Mouse (Mus musculus): ENCODE measurements at regions not wholly inside any gene's neighbourhood (a gene's known extent, or its start where the extent isn't known, plus 50 kb on each side); places are given as distances from the start of the nearest gene placed in this dataset.

- Histone ChIP-seq H3K27me3 (no peaks in the 10 kb centered on the region), H3K27ac (replicated peaks) (no peak overlapping the region), H3K4me2 (replicated peaks) (no peak overlapping the region), H3K9me3 (no peaks in the 10 kb centered on the region), H3K9ac (replicated peaks) (no peak overlapping the region), H3K36me3 (no peaks in the 10 kb centered on the region), H3K4me3 (no peak overlapping the region), H3K4me1 (no peaks in the 10 kb centered on the region)
- 72% methylated on average over 3 of the region's 3 CpGs for WGBS
- no peak for ATAC-seq (replicated peaks)
Measured at GRCm38 (mm10) chr1:185519811-185520210, 65.2 kb downstream of the Slc30a10 start.

- Histone ChIP-seq H3K4me1 (no peaks in the 10 kb centered on the region), H3K4me2 (replicated peaks) (no peak overlapping the region), H3K27me3 (no peaks in the 10 kb centered on the region), H3K27ac (replicated peaks) (no peak overlapping the region), H3K9ac (replicated peaks) (no peak overlapping the region), H3K4me3 (no peak overlapping the region), H3K9me3 (no peaks in the 10 kb centered on the region), H3K36me3 (no peaks in the 10 kb centered on the region)
- ATAC-seq (replicated peaks) = no peak
- 78% methylated on average over 10 of the region's 10 CpGs for WGBS
Measured at GRCm38 (mm10) chr1:185524020-185524419, 69.4 kb downstream of the Slc30a10 start.

- Histone ChIP-seq H3K36me3 (no peaks in the 10 kb centered on the region), H3K27me3 (no peaks in the 10 kb centered on the region), H3K4me2 (replicated peaks) (no peak overlapping the region), H3K27ac (replicated peaks) (no peak overlapping the region), H3K4me1 (no peaks in the 10 kb centered on the region), H3K9ac (replicated peaks) (no peak overlapping the region), H3K9me3 (no peaks in the 10 kb centered on the region), H3K4me3 (no peak overlapping the region)
- no peak for ATAC-seq (replicated peaks)
- WGBS = 93% methylated on average over 5 of the region's 5 CpGs
Measured at GRCm38 (mm10) chr1:185533471-185533870, 78.8 kb downstream of the Slc30a10 start.

- H3K4me2 ChIP-seq (replicated peaks) = no peak overlapping the region
- no peaks in the 10 kb centered on the region for H3K36me3 ChIP-seq
- WGBS = 77% methylated on average over 1 of the region's 1 CpGs
- H3K4me1 ChIP-seq = no peaks in the 10 kb centered on the region
- H3K9me3 ChIP-seq = no peaks in the 10 kb centered on the region
- no peak overlapping the region for H3K27ac ChIP-seq (replicated peaks)
- H3K4me3 ChIP-seq = no peak overlapping the region
- no peak overlapping the region for H3K9ac ChIP-seq (replicated peaks)
- no peaks in the 10 kb centered on the region for H3K27me3 ChIP-seq
- ATAC-seq (replicated peaks) = no peak
Measured at GRCm38 (mm10) chr1:185534129-185534528, 79.5 kb downstream of the Slc30a10 start.

DNA sequence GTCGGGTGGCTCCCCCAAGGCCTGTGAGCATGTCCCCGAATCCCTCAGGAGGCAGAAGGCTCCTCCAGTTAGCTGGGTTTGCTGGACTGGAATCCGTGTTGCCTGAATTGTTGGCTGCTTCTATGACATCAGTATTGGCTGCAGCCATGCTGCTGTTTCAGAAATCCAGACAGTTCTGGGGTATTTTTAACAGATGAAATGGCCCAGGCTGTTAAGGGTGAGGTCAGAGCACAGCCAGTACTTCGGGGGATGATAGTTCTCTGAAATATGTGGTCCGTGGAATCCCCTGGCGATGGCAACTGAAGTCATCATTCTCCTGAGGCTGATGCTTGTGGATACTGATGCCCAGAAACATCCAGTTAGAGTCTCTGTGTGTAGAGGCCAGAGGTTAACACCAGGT lies 80.7 kb downstream of the Slc30a10 start:
- Histone ChIP-seq H3K4me3 (no peak overlapping the region), H3K4me2 (replicated peaks) (no peak overlapping the region), H3K9me3 (no peaks in the 10 kb centered on the region), H3K27ac (replicated peaks) (no peak overlapping the region), H3K4me1 (no peaks in the 10 kb centered on the region), H3K27me3 (no peaks in the 10 kb centered on the region), H3K9ac (replicated peaks) (no peak overlapping the region), H3K36me3 (no peaks in the 10 kb centered on the region)
- 91% methylated on average over 6 of the region's 6 CpGs for WGBS
- ATAC-seq (replicated peaks) = no peak

GRCm38 (mm10) chr1:185537236-185537635 lies 82.6 kb downstream of the Slc30a10 start:
- H3K9me3 ChIP-seq = no peaks in the 10 kb centered on the region
- WGBS = 78% methylated on average over 4 of the region's 4 CpGs
- no peaks in the 10 kb centered on the region for H3K4me1 ChIP-seq
- H3K9ac ChIP-seq (replicated peaks) = no peak overlapping the region
- no peak overlapping the region for H3K4me2 ChIP-seq (replicated peaks)
- H3K36me3 ChIP-seq = no peaks in the 10 kb centered on the region
- H3K27ac ChIP-seq (replicated peaks) = no peak overlapping the region
- no peak overlapping the region for H3K4me3 ChIP-seq
- H3K27me3 ChIP-seq = no peaks in the 10 kb centered on the region
- no peak for ATAC-seq (replicated peaks)

GRCm38 (mm10) chr1:185539458-185539857 lies 84.8 kb downstream of the Slc30a10 start:
- WGBS = 68% methylated on average over 1 of the region's 1 CpGs
- no peaks in the 10 kb centered on the region for H3K27me3 ChIP-seq
- H3K4me2 ChIP-seq (replicated peaks) = no peak overlapping the region
- H3K4me3 ChIP-seq = no peak overlapping the region
- no peaks in the 10 kb centered on the region; the same call in 1 of the 2 replicates for H3K9me3 ChIP-seq
- H3K4me1 ChIP-seq = no peaks in the 10 kb centered on the region
- no peak overlapping the region for H3K9ac ChIP-seq (replicated peaks)
- H3K36me3 ChIP-seq = no peaks in the 10 kb centered on the region
- ATAC-seq (replicated peaks) = no peak
- no peak overlapping the region for H3K27ac ChIP-seq (replicated peaks)

DNA sequence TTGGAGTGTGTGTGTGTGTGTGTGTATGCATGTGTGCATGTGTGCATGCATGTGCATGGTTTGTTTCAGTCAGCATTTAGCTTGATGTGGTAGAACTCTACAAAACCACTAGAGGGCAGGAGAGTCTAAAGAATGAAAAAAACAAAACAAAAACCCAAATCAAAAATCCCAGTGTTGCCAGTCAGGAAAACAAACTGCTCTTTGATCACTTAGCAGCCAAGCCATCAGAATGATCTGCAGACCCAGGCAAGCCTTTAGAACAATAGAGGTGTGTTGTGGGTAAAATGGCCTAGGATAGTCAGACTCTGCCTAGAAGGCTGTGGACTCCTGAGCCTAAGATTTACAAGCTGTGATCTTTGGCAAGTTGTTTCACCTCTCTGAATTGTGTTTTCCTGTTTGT lies 91.7 kb downstream of the Slc30a10 start:
- H3K4me1 ChIP-seq = peaks cover 2% of the 10 kb centered on the region; the same call in 1 of the 2 replicates
- 0 out of 2 replicates have a peak, but pooled peaks have one; percentile 38 for ATAC-seq (replicated peaks)
- no peak overlapping the region for H3K27ac ChIP-seq (replicated peaks)
- H3K36me3 ChIP-seq = no peaks in the 10 kb centered on the region
- H3K9me3 ChIP-seq = no peaks in the 10 kb centered on the region; the same call in 1 of the 2 replicates
- no peak overlapping the region for H3K4me2 ChIP-seq (replicated peaks)
- no peak overlapping the region for H3K4me3 ChIP-seq
- H3K9ac ChIP-seq (replicated peaks) = no peak overlapping the region
- no peaks in the 10 kb centered on the region for H3K27me3 ChIP-seq

- no peaks in the 10 kb centered on the region for H3K4me1 ChIP-seq
- H3K36me3 ChIP-seq = no peaks in the 10 kb centered on the region
- no peak overlapping the region for H3K27ac ChIP-seq (replicated peaks)
- ATAC-seq (replicated peaks) = no peak
- H3K4me3 ChIP-seq = no peak overlapping the region
- H3K9ac ChIP-seq (replicated peaks) = no peak overlapping the region
- no peak overlapping the region for H3K4me2 ChIP-seq (replicated peaks)
- WGBS = 48% methylated on average over 9 of the region's 9 CpGs
- H3K9me3 ChIP-seq = no peaks in the 10 kb centered on the region
- H3K27me3 ChIP-seq = no peaks in the 10 kb centered on the region
Measured at GRCm38 (mm10) chr1:185572761-185573530, 118.3 kb downstream of the Slc30a10 start.

GRCm38 (mm10) chr1:185574978-185575377 lies 120.3 kb downstream of the Slc30a10 start:
- Histone ChIP-seq H3K27ac (replicated peaks) (no peak overlapping the region), H3K9me3 (no peaks in the 10 kb centered on the region), H3K36me3 (no peaks in the 10 kb centered on the region), H3K27me3 (no peaks in the 10 kb centered on the region), H3K4me3 (no peak overlapping the region), H3K4me2 (replicated peaks) (no peak overlapping the region), H3K4me1 (no peaks in the 10 kb centered on the region), H3K9ac (replicated peaks) (no peak overlapping the region)
- ATAC-seq (replicated peaks) = no peak
- 82% methylated on average over 4 of the region's 4 CpGs for WGBS

- no peaks in the 10 kb centered on the region for H3K27me3 ChIP-seq
- no peaks in the 10 kb centered on the region for H3K4me1 ChIP-seq
- no peaks in the 10 kb centered on the region for H3K36me3 ChIP-seq
- H3K4me2 ChIP-seq (replicated peaks) = no peak overlapping the region
- no peaks in the 10 kb centered on the region for H3K9me3 ChIP-seq
- WGBS = 100% methylated on average over 1 of the region's 1 CpGs
- no peak overlapping the region for H3K4me3 ChIP-seq
- H3K9ac ChIP-seq (replicated peaks) = no peak overlapping the region
- no peak for ATAC-seq (replicated peaks)
- no peak overlapping the region for H3K27ac ChIP-seq (replicated peaks)
Measured at GRCm38 (mm10) chr1:185579824-185580223, 125.2 kb downstream of the Slc30a10 start.

- no peaks in the 10 kb centered on the region for H3K27me3 ChIP-seq
- no peak overlapping the region for H3K9ac ChIP-seq (replicated peaks)
- WGBS = 88% methylated on average over 6 of the region's 6 CpGs
- ATAC-seq (replicated peaks) = no peak
- H3K9me3 ChIP-seq = no peaks in the 10 kb centered on the region
- no peaks in the 10 kb centered on the region for H3K4me1 ChIP-seq
- H3K4me3 ChIP-seq = no peak overlapping the region
- no peak overlapping the region for H3K27ac ChIP-seq (replicated peaks)
- no peak overlapping the region for H3K4me2 ChIP-seq (replicated peaks)
- H3K36me3 ChIP-seq = no peaks in the 10 kb centered on the region
Measured at GRCm38 (mm10) chr1:185585191-185585870, 130.7 kb downstream of the Slc30a10 start.
